Mouse (Mus musculus) E14TG2a.4 (cell line): ENCODE results near the gene Flt3l.

ENCODE experiments used
- H3K27me3 ChIP-seq: 2 replicates; pipeline ENCODE4 v1.6.1; 2014; ENCODE audit warnings: low read length, control low read depth; ENCODE audit not compliant: insufficient read depth
- H3K36me3 ChIP-seq: 2 replicates; pipeline ENCODE4 v1.6.1; 2014; ENCODE audit warnings: low read length, control low read depth; ENCODE audit not compliant: insufficient read depth
- H3K4me1 ChIP-seq: replicated peaks from 2 replicates; pipeline ENCODE4 v1.6.1; 2014; ENCODE audit warnings: low read depth, low read length, control low read depth
- H3K4me3 ChIP-seq: replicated peaks from 2 replicates; pipeline ENCODE4 v1.5.1; 2014; ENCODE audit warnings: mild to moderate bottlenecking, low read length
- H3K9me3 ChIP-seq: 2 replicates; pipeline ENCODE4 v1.6.1; 2014; ENCODE audit warnings: low read length, control low read depth
- CTCF ChIP-seq: conservative IDR thresholded peaks from 2 replicates; pipeline ENCODE4 v1.5.1; 2014; ENCODE audit warnings: low read length
- NANOG ChIP-seq: IDR thresholded peaks from 2 replicates; pipeline ENCODE4 v1.6.1; 2014; ENCODE audit warnings: borderline replicate concordance, low read length, mixed read lengths
- POU5F1 ChIP-seq: IDR thresholded peaks from 2 replicates; pipeline ENCODE4 v1.6.1; 2014; ENCODE audit warnings: low read length, borderline replicate concordance

The Flt3l gene

DNA sequence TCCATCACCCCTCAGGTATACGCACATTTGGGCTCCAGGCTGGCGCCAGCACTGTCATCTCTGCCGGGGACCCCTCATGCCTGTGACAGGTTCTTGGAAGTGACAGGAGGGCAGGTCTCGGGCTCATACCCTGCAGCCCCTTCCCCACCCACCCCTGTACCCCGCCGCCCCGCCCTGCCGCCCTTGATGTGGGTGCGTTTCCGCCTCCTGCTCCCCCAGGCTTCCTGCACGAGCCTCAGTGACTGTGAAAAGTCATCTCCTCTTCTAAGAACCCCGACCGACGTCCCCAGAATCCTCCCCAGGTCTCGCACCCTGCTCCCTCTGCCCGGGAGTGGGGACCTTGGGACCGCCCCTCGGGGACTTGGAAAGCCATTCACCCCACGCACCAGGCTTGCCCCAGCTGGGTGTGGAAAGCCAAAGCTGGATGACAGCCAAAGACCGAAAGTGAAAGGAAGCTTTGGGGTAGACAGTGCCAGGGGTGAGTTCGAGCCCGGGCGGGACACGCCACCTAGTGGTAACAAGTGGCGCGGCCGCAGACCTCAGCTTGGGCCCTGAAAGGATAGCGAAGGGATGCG, at the start of gene Flt3l, which contains the start of gene Gm45713:
Gene Flt3l, minus strand, starts transcription at position 440 of the 575 bp plus-strand sequence.
Gene Gm45713, minus strand, starts transcription at position 239 of the 575 bp plus-strand sequence.
- TF ChIP-seq POU5F1, result no peak
- peak; percentile 89 for TF ChIP-seq CTCF
- no peak for TF ChIP-seq NANOG
- peaks cover 8% of the 10 kb centered on the region for H3K36me3 ChIP-seq
- H3K27me3 ChIP-seq, result peaks cover 23% of the 10 kb centered on the region
- no peaks in the 10 kb centered on the region for H3K9me3 ChIP-seq
- H3K4me3 ChIP-seq, result peak within 1 kb of the TSS; percentile 66
- peaks cover 61% of the 10 kb centered on the region for H3K4me1 ChIP-seq

DNA sequence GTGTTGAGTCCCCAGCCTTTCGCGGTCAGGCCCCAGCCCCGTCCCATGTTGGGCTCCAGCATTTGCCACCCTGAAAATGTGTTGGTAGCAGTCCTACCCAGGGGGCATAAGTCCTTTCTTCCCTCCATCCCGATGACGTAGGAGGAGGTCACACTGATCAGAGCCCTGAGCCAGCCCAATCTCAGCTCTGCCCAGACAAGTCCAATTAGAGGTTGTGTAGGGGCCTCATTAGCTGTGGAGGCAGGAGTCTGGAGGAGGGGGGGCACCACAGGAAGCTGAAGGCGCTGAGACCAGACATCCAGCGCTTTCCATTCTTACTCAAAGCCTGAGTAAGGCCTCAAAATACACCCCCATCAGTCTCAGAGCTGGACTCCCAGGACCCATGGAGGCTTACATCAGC, 49.7 kb upstream of the Flt3l start:
- no peak for TF ChIP-seq CTCF
- no peak for TF ChIP-seq NANOG
- no peak for TF ChIP-seq POU5F1
- peaks cover 48% of the 10 kb centered on the region for H3K4me1 ChIP-seq
- H3K27me3 ChIP-seq, result peaks cover 77% of the 10 kb centered on the region

DNA sequence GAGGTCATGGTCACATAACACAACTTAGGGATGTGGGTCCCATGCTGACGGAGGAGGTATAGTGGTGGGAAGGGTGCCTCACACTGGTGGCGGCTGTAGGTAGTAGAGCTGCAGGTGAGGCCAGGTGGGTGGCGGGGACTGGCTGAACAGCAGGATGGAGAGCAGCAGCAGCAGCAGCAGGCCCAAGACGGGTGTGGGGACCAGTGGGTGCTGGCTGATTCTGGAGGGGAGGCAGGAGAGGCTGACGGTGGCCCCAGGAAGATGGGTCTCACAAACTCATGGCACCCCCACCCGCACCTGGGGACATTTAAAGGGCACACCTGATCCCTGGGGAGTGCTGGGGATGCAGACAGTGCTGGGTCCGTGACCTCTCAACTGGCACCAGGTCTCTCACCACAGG, 47.4 kb upstream of the Flt3l start:
- H3K4me3 ChIP-seq, result no peak overlapping the region
- peaks cover 89% of the 10 kb centered on the region for H3K27me3 ChIP-seq
- H3K4me1 ChIP-seq, result peaks cover 36% of the 10 kb centered on the region
- no peaks in the 10 kb centered on the region for H3K9me3 ChIP-seq
- TF ChIP-seq CTCF (no peak), POU5F1 (no peak), NANOG (no peak)
- H3K36me3 ChIP-seq, result no peaks in the 10 kb centered on the region

More for the DNA sequence above, 49.7 kb upstream of the Flt3l start:
- Histone ChIP-seq H3K9me3 (no peaks in the 10 kb centered on the region), H3K36me3 (no peaks in the 10 kb centered on the region), H3K4me3 (no peak overlapping the region)

DNA sequence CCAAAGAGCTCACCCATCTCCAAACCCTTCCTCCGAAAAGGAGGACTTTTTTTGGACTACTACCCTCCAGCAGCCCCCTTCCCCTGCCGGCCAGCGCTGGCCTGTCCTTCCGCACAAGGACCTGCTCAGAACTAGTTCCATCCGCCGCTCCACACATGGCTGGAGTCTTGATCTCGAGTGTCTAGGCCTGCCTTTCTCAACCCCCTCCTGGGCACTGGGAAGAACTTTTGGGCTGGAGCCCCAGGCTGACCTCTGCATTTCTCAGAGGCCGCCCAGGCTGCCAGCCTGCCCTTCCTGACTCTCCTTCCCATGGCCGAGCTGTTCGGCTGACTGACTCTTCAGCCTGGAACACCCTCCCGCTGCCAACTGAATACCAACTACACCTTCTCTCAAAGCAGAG, 46.4 kb upstream of the Flt3l start:
- Histone ChIP-seq H3K27me3 (peaks cover 94% of the 10 kb centered on the region), H3K9me3 (no peaks in the 10 kb centered on the region), H3K36me3 (no peaks in the 10 kb centered on the region), H3K4me3 (peak overlapping the region; percentile 77), H3K4me1 (peaks cover 36% of the 10 kb centered on the region)
- TF ChIP-seq POU5F1, result no peak
- TF ChIP-seq CTCF, result no peak
- no peak for TF ChIP-seq NANOG

DNA sequence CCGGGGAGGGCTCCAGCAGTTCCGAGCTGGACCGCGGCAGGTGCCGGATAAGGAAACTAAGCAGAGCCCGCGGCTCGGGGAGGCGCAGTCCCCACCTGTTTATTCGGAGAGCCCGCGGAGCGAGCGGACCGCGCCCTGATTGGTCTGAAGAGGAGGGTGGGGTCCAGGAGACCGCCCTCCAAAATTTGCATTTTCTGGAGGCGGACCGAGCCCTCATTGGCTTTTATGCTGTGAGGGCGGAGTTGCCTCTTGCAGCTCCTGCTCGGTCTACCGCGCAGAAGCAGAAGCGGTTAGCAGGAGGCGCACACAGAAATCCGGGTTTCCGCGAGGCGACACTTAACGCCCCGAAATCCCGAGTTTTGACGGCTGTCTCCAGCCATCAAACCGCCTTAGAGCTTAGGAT, 46.0 kb upstream of the Flt3l start:
- Histone ChIP-seq H3K27me3 (peaks cover 97% of the 10 kb centered on the region), H3K4me3 (peak overlapping the region; percentile 77), H3K36me3 (no peaks in the 10 kb centered on the region), H3K4me1 (peaks cover 40% of the 10 kb centered on the region), H3K9me3 (no peaks in the 10 kb centered on the region)
- TF ChIP-seq CTCF (no peak), NANOG (no peak), POU5F1 (no peak)

DNA sequence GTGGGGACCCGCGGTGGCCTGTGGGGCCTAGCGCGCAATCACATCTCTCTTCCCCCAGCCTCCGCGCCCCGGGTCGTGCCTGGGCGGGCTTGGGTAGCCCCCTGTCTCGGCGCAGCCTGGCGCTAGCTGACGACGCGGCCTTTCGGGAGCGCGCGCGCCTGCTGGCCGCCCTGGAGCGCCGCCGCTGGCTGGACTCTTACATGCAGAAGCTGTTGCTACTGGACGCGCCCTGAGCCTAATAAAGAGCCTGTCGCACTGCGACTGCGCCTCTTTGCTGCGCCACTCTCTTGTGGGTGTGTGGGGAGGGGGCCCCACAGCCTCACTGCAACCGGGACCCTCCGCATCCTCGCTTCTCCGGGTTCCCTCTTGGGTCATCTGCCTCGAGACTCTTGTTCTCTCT, 45.3 kb upstream of the Flt3l start:
- peak overlapping the region; percentile 77 for H3K4me3 ChIP-seq
- H3K27me3 ChIP-seq, result peaks cover 96% of the 10 kb centered on the region
- no peaks in the 10 kb centered on the region for H3K36me3 ChIP-seq
- H3K9me3 ChIP-seq, result no peaks in the 10 kb centered on the region
- H3K4me1 ChIP-seq, result peaks cover 45% of the 10 kb centered on the region
- TF ChIP-seq NANOG (no peak), CTCF (no peak), POU5F1 (no peak)

DNA sequence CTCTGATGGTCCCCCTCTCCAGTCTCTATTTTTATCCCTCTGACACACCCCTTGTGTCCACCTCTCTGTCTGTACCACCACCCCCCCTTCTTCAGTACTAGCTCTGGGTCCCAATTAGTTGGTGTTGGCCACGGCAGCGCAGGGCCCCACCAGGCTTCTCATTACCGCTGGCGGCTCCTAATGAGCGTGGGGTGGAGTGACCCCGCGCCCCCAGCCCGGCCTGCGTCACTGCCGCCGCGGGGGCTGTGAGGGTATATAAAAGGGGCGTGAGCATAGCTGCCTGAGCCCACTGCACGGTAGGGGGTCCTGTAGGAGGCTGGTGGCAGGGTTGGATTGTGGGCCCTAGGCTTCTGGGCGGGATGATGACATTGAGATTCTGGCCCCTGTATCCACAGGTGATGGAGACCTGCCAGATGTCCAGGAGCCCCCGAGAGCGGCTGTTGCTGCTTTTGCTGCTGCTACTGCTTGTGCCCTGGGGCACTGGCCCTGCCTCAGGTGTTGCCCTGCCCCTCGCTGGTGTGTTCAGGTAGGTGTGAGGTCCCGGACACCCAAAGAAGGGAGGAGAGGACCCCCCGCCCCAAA, 44.8 kb upstream of the Flt3l start, which contains the start of gene Pth2:
Gene Pth2, plus strand, starts transcription at position 100 of the 582 bp plus-strand sequence.
- peaks cover 96% of the 10 kb centered on the region for H3K27me3 ChIP-seq
- no peaks in the 10 kb centered on the region for H3K36me3 ChIP-seq
- peaks cover 41% of the 10 kb centered on the region for H3K4me1 ChIP-seq
- H3K4me3 ChIP-seq, result peak within 1 kb of the TSS; percentile 77
- no peaks in the 10 kb centered on the region for H3K9me3 ChIP-seq
- no peak for TF ChIP-seq POU5F1
- TF ChIP-seq CTCF, result no peak
- TF ChIP-seq NANOG, result no peak

DNA sequence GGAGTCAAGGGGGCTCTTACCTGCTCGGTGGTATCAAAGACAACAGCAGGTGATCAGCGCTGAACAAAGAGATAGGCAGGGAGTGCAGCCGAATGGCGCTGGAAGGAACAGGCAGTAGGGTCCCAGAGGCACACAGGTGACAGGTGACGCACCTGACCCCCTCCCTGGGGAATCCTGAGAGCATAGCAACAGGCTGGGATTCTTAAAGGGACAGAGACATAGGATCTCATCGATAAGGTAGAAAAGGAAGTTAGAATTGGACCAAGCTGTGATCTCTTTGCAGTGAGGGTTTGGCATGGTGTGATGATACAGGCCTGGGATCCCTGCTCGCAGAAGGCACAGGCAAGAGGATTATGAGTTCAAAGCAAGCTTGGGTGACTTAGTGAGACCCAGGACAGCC, 43.2 kb upstream of the Flt3l start, which contains the start of gene Gfy:
Gene Gfy, minus strand, starts transcription at position 101 of the 400 bp plus-strand sequence.
- Histone ChIP-seq H3K4me1 (peaks cover 50% of the 10 kb centered on the region), H3K4me3 (no peak within 1 kb of the TSS), H3K27me3 (peaks cover 95% of the 10 kb centered on the region), H3K9me3 (no peaks in the 10 kb centered on the region), H3K36me3 (no peaks in the 10 kb centered on the region)
- no peak for TF ChIP-seq CTCF
- TF ChIP-seq NANOG, result no peak
- no peak for TF ChIP-seq POU5F1

- peaks cover 88% of the 10 kb centered on the region for H3K27me3 ChIP-seq
- no peaks in the 10 kb centered on the region for H3K36me3 ChIP-seq
- no peak for TF ChIP-seq POU5F1
- no peak for TF ChIP-seq CTCF
- TF ChIP-seq NANOG, result no peak
- peaks cover 53% of the 10 kb centered on the region for H3K4me1 ChIP-seq
- H3K4me3 ChIP-seq, result no peak overlapping the region
- H3K9me3 ChIP-seq, result no peaks in the 10 kb centered on the region
Observed at GRCm38 (mm10) chr7:45178550-45178949, 42.3 kb upstream of the Flt3l start.
